Mouse (Mus musculus): ENCODE results near the gene Skap2.

Skap2 gene

DNA sequence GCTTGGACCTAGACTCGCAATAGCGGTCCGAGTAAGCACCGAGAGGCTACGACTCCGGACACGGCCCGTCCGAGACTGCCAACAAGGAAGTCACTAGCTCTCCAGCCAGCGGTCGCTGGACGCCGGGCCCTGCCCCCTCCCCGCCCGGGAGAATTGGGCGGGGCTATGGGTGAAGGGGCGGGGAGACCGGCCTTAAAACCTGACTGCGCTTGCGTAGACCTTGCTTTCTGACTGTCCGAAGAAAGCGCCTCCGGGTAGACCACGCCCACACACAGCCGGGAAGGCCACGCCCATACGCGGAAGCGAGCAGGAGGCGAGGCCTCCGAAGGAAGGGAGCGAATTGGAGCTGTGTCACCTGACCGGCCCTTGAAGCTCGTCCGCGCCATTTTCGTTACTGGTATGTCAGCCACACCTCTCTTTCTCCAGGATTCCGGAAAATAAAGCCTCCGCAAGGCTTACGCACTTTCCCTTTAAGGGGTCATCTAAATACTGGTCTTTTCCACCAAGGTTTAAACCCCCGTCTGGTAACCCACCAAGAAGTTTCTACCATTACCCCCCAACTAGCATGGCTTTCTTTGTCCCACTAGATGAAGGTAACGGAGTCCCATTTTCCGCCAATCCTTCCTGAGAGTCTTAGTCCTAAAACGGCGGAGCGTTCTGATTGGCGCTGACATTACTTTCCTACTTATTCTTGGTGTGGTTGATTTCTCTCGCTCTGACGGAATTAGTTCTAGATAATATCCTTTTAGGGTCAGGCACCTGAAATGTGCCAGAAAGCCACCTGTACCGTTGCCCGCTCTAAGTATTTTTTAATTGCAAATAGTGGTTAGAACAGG is at the start of gene Skap2:
Gene Skap2, minus strand, starts transcription at position 141 of the 836 bp plus-strand sequence.
- peak; percentile 97 for DNase-seq

DNA sequence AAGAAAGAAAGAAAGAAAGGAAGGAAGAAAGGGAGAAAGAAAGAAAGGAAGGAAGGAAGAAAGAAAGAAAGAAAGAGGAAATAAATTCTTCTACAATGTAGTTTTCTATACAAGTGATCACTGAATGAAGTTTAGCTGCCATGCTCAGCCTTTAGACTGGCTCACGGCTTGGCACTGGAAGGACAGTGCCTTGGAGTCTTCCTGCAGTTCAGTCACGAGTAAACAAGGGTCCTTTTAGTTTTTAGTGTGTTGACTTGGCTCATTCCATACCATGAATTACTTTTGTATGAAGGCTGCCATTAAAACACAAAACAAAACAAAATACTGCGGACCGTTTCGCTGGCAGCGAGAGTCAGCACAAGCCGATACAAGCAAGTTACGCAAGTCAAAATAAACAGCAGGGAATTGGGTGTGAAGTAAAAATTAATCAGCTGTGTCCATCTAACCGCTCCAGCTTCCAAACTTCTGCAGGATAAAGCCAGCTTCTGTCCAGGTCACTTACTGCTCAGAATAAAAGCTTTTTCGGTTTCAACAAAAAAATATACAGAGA is 46.6 kb upstream of the Skap2 start:
- DNase-seq = no peak

DNA sequence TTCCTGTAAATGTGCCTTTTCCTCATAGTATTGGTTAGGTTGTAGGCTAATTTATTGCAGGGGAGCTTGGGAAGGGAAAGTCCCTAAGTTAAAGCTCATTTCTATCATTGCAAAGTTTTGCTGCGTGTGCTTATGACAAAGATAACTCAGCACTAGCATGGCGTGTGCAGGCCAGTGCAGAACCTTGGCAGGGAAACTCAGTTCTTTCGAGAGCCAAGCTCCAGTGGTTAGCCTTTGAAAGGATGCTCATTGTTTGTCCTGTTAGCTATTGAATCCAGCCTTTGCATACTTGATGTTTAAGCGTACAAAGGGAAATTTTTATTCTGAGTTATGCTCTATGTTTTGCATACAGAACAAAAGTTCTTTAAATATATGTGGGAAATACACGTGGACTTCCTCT is 45.8 kb upstream of the Skap2 start:
- no peak for DNase-seq

GRCm38 (mm10) chr6:52053567-52054561 is 41.5 kb upstream of the Skap2 start:
- no peak for DNase-seq

GRCm38 (mm10) chr6:52050062-52050461 is 37.7 kb upstream of the Skap2 start:
- no peak for DNase-seq

GRCm38 (mm10) chr6:52045517-52045916 is 33.2 kb upstream of the Skap2 start:
- DNase-seq = no peak

- DNase-seq = no peak
Measured at GRCm38 (mm10) chr6:52036077-52036476, 23.7 kb upstream of the Skap2 start.

- DNase-seq = no peak
Measured at GRCm38 (mm10) chr6:52031181-52031580, 18.8 kb upstream of the Skap2 start.

DNA sequence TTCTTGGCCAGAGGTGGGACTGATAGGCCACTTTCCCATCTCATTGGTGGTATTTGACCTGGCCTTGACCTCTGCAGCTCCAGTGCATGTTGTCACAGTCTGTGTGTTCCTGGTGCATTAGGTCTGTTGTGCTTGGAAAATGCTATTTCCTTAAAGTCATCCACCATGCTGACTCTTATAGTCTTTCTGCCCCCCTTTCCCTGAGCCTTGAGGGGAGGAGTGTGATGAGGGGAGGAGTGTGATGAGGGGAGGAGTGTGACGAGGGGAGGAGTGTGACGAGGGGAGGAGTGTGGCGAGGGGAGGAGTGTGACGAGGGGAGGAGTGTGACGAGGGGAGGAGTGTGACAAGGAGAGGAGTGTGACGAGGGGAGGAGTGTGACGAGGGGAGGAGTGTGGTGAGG is 15.8 kb upstream of the Skap2 start:
- DNase-seq = no peak

GRCm38 (mm10) chr6:52027181-52027580 is 14.8 kb upstream of the Skap2 start:
- DNase-seq = no peak

DNA sequence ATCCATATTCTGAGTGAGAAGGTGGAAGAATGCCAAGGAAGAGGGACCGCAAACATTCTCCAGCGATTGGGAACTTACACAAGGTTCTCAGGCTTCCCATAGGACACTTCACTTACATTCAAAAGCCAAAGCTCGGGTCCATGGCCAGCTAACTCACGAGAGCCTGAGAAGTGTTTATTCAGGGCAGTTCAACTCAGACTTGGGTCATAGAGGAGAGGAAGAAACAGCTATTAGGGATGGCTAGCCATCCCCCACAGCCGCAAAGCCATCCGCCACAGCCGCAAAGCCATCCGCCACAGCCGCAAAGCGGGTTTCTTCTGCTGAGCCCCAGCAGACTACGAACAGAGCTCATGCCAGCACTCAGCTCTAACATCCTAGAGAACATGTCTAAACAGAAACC is 13.9 kb upstream of the Skap2 start:
- DNase-seq = no peak

GRCm38 (mm10) chr6:52024730-52025129 is 12.4 kb upstream of the Skap2 start:
- no peak for DNase-seq

- DNase-seq = no peak
Measured at GRCm38 (mm10) chr6:52022363-52022762, 10.0 kb upstream of the Skap2 start.

DNA sequence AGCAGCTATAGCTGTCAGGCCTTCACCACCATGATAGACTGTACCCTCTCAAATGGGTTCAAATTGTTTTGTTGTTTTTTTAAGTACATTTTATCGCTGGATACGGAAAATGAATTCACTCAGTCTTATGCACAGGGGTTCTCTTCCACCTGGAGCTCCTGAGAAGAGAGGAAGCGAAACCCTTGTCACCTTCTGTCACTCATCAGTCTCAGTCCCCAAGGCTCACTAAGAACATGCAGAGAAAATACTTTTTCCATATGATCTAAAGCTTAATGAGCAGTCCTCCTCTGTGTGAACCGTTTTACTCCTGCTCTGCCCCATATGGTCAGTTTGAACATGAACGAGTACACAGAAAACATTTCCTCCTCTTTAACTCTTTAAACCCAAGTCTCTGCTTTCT is 7.9 kb upstream of the Skap2 start:
- DNase-seq = no peak

DNA sequence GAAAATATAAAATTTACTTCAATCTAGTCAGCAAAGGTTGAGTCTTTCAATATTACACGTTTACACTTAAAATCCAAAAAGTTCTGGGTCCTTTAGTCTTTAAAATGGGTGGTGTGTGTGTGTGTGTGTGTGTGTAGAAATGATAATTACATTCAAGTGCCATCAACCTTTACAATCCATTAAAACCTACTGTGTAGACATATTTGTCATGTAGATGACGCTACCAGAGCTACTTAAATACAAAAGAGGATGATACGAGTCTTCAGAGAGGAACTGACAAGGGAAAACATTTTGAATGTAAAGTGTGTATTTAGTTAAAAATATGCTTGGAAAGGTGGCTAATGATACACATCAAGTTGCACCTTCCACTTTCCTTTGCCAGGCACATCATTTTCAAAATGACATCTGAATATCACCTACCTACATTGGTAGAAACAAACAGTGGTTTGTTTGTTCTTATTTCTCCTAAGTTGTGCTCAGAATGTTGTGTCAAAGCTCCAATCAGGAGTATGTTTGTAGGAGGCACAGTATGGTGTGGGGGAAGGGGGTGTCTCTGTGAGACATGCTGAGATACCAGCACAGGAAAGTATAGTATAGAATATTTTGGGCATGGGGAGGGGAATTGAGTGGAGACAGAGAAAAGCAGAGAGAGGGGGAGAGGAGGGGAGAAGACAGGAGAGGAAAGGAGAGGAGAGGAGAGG is 1.0 kb upstream of the Skap2 start:
- DNase-seq = no peak

DNA sequence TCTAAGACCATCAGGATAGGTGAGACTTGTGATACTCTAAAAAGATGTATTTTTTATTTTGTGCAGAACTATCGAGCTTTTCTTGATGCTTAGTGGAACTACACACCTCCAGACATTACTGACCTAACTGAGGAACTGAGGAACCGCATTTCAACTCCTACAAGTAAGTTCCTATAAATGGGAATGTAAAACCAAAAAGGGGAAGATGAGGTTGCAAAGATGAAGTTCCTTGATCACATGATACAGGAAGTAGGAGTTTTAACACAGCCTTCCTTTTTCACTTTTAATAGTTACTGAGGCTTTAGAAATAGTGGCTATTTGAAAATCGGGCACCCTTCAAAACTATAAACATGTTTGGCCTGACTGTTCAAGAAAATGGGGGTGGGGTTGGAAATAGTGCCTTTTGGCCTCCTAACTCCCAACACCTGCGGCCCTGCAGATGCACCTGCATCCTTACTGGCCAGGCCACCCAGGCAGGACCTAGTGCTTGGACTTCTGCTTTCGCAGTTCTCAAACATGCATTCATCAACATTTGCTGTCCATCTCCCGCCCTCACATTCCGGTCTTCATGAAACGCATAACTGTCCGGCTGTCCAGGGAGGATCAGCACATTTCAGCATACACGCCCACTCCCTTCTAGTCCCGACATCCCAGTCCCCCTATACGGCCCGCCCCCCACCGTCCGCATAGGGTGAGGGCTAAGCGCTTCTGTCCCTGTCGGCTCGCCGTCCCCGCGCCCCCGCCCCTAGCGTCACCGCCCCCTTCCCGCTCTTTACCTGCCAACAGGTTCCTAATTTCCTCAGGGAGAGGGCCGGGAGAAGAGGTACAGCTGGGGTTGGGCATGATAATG is 565 bp downstream of the Skap2 start:
- DNase-seq = no peak

GRCm38 (mm10) chr6:52009385-52009784 is 3.0 kb downstream of the Skap2 start:
- DNase-seq = no peak

DNA sequence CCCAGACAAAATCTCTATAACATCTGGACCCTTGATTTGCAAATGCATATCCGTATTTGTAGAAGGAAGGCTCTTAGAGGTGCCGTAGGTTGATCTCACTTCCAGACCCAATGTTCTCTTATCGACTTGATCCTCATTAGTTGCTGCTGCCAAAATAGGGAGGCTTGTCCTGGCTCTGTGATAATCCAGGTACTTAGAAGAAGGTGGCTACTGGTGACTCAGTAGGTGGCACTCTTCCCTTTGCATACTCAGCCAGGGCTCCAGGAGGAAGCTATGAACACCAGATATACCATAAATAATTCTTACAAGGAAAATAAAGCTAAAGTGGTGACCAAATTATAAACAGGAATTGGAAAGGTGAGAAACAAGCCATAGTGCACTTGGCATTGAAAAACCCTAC is 3.6 kb downstream of the Skap2 start:
- no peak for DNase-seq

DNA sequence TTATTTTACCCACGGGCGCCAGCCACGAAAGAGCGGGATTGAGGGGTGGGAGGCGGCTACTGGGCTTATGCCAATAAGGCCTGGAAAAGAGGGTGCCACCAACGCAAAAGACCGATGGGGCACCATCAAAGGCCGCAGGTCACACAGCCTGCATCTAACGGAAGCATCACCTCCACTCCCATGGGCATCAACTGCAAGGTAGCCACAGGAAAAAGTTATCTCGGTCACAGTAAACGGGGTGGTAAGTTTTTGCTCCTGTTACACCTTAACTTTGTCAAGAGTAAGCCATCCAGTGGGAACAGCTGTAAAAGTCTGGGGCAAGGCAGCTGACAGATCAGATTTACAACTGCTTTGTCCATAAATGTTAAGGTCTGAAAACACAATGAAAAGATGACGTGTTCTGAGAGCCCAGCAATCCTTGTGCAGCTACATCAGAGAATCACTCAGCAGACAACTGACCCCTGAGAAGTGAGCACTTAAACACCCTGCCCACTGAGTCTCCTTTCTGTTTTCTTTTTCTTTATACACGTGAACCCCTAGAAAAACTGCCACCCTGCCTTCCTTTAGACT is 5.6 kb downstream of the Skap2 start:
- DNase-seq = no peak

GRCm38 (mm10) chr6:52005963-52006648 is 6.2 kb downstream of the Skap2 start:
- peak; percentile 33 for DNase-seq

- DNase-seq = no peak
Measured at GRCm38 (mm10) chr6:52005616-52005962, 6.8 kb downstream of the Skap2 start.

All from right cerebral cortex, postnatal 25 days (tissue).